Mouse (Mus musculus) cerebellum, adult 2 months (tissue): ENCODE measurements around the gene Ltbp1.

ENCODE experiments used
- CTCF ChIP-seq: fragments of 200-500 bp; IDR thresholded peaks from 2 replicates; pipeline ENCODE4 v1.5.1; 2011; ENCODE audit warnings: low read depth, mild to moderate bottlenecking, control low read depth, low read length, moderate library complexity, borderline replicate concordance; ENCODE audit not compliant: insufficient read depth
- POLR2A ChIP-seq: fragments of 200-500 bp; IDR thresholded peaks from 2 replicates; pipeline ENCODE4 v1.6.1; 2011; ENCODE audit warnings: low read length, control low read depth, borderline replicate concordance; ENCODE audit not compliant: insufficient read depth

DNA sequence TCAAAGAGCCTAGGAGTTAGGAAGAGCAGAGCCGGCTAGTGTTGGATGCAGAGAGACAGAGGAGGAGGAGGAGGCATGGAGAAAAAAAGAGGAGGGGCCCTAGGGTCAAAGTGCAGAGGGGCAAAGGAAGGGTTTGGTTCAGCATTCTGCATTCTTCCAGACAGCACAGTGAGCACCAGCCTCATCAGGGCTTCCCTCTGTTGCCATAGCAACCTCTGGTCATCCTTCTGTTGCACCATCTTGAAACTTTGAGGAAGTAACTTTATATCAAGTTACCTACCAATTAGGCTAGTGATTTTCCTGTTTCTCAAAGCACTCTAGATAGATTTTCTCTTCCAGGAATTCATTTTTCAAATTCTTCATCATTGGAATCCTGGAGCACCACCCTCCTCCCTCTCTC is 18.3 kb upstream of the Ltbp1 start:
- TF ChIP-seq POLR2A (no peak), CTCF (no peak)
